Mouse (Mus musculus): ENCODE measurements around the gene Akap3. TPM values are rescaled to one million over a fixed set of nuclear protein-coding genes. Genes with fewer than 3 reads are reported as not detected.
A peak's percentile ranks its signal among the peaks of the same experiment; 100 is the strongest.

Akap3 gene
- polyA plus RNA-seq, 1 experiment: 0.05 TPM

DNA sequence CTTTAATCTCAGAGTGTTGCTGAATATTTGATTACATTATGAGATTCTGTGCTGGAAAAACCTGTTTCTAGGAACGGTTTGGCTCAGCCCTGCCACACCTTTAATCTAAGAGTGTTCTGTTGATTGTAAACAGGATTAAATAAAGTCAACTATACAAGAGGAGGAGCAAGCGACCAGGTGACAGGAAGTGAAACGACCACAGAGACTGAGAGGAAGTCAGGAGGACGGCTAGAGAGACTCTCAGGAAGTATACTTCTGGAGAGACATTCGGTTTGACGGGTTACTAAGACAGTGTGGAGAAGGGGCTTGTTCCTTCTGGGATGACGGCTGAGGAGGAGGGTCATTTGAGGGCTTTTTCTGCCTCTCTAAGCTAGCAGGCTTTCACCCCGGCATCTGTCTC is 16.3 kb upstream of the Akap3 start:
- TF ChIP-seq CTCF (IDR thresholded peaks at IDR 0.05; ENCODE audit: borderline replicate concordance, insufficient read depth, low read depth, low read length) (no peak), POLR2A (IDR thresholded peaks at IDR 0.05; ENCODE audit: borderline replicate concordance, insufficient read depth, low read length) (no peak)

DNA sequence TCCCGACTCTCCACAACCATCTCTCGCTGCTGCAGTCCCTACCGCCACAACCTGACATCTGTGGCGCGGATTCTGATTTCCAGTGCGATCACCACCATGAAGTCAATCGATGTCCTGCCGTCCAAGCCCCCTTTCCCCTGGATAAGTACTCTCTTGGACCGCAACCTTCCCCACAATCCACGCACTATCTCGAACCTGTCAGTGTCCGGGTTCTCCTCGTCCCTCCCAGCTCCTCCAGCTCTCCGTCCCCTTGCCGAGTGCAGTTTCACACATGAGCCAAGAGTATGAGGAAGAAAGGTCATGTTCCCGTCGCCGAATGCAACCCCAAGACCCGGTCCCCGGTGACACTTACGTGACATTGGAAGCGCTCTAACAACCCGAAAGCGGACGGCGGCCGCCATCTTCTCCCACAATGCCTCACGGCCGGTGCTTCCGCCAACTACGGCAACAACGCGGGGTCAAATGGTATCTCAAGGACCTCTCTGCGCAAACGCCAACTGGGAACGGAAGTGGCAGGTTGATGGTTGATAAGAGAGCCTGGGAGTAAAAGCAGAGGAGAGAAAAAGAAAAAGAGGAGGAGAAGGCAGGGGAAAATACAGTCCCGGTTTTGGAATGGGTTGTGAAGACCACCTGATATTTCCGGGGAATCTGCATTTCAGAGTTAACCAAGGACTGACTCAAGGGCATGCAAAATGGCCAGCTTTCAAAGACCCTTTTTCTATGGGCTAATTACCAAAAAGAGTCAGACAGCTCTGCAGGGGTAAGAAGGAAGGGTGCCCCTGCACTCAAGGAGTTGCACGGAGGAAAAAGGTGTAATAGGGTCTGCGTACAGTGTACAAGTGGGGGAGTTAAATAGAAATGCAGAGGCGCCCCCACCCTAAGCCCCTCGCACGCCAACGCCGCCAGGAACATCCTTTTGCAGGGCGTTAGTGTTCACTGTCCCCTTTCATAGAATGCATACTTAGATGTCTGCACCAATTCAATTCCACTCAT is 3.9 kb upstream of the Akap3 start, which contains the start of gene Ndufa9:
Gene Ndufa9, minus strand, starts transcription at position 425 of the 993 bp plus-strand sequence.
- H3K4me1 ChIP-seq (ENCODE audit: control insufficient read depth, insufficient read depth, low read length): no peaks in the 10 kb centered on the region
- H3K27ac ChIP-seq (ENCODE audit: insufficient read depth, low read length): peak within 1 kb of the TSS; percentile 76
- TF ChIP-seq CTCF (IDR thresholded peaks at IDR 0.05; ENCODE audit: borderline replicate concordance, insufficient read depth, low read depth, low read length) (no peak), POLR2A (IDR thresholded peaks at IDR 0.05; ENCODE audit: borderline replicate concordance, insufficient read depth, low read length) (peak; percentile 83; the same call in 1 of the 2 replicates)
- WGBS: 6% methylated on average over 46 of the region's 46 CpGs
- peak within 1 kb of the TSS; percentile 100 for H3K4me3 ChIP-seq (replicated peaks; ENCODE audit: insufficient read depth, low read depth, low read length)
- H3K27me3 ChIP-seq (ENCODE audit: control insufficient read depth, insufficient read depth, low read length): no peaks in the 10 kb centered on the region
- DNase-seq: peak; percentile 95 to 98

More for the DNA sequence above, 16.3 kb upstream of the Akap3 start:
- 90% methylated on average over 8 of the region's 8 CpGs for WGBS
- Histone ChIP-seq H3K4me3 (replicated peaks; ENCODE audit: insufficient read depth, low read depth, low read length) (no peak overlapping the region), H3K4me1 (ENCODE audit: control insufficient read depth, insufficient read depth, low read length) (no peaks in the 10 kb centered on the region), H3K27me3 (ENCODE audit: control insufficient read depth, insufficient read depth, low read length) (no peaks in the 10 kb centered on the region), H3K27ac (ENCODE audit: insufficient read depth, low read length) (no peak overlapping the region)
- DNase-seq: no peak

DNA sequence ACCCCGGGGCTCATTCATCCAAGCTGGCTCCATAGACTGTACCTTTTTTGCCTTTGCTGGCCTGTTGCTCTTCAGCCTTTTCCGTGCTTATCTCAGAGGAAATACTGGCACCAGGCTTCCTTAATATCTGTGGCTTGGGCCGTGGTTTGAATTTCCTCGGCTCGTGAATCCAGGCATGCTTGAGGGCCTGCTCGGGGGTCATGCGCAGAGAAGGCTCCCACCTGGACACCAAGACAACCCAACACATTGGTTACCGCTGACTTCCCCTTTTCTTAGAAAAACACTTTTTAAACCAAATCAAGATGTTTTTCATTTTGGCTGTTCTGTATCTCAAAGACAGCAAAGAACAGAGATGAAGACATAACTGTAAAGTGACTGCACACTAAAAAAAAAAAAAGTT is 24.2 kb downstream of the Akap3 start:
- 88% methylated on average over 8 of the region's 8 CpGs for WGBS

DNA sequence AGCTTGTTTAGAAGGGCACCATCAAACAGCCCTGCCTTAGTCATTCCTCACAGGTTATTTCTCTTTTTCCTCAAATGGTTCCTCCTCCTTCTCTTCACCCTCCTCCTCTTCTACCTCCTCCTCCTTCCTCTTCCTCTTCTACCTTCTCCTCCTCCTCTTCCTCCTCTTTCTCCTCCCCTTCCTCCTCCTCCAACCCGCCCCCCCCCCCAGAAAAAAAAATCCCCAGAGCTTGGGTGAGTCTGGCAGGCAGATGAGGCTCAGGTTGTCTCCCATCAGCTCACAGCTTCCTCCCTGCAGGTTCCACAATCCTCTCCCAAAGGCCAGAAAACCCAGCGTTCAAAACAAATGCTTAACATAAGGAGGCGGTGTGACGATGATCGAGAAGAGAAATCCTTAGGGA is 54.5 kb downstream of the Akap3 start:
- no peaks in the 10 kb centered on the region for H3K4me1 ChIP-seq (ENCODE audit: control insufficient read depth, insufficient read depth, low read length)
- 73% methylated on average over 4 of the region's 5 CpGs for WGBS
- TF ChIP-seq POLR2A (IDR thresholded peaks at IDR 0.05; ENCODE audit: borderline replicate concordance, insufficient read depth, low read length) (no peak), CTCF (IDR thresholded peaks at IDR 0.05; ENCODE audit: borderline replicate concordance, insufficient read depth, low read depth, low read length) (no peak)

More for the DNA sequence above, 24.2 kb downstream of the Akap3 start:
- Histone ChIP-seq H3K4me1 (ENCODE audit: control insufficient read depth, insufficient read depth, low read length) (no peaks in the 10 kb centered on the region), H3K4me3 (replicated peaks; ENCODE audit: insufficient read depth, low read depth, low read length) (no peak overlapping the region), H3K27me3 (ENCODE audit: control insufficient read depth, insufficient read depth, low read length) (no peaks in the 10 kb centered on the region), H3K27ac (ENCODE audit: insufficient read depth, low read length) (no peak overlapping the region)
- TF ChIP-seq POLR2A (IDR thresholded peaks at IDR 0.05; ENCODE audit: borderline replicate concordance, insufficient read depth, low read length) (no peak), CTCF (IDR thresholded peaks at IDR 0.05; ENCODE audit: borderline replicate concordance, insufficient read depth, low read depth, low read length) (no peak)
- DNase-seq: no peak

DNA sequence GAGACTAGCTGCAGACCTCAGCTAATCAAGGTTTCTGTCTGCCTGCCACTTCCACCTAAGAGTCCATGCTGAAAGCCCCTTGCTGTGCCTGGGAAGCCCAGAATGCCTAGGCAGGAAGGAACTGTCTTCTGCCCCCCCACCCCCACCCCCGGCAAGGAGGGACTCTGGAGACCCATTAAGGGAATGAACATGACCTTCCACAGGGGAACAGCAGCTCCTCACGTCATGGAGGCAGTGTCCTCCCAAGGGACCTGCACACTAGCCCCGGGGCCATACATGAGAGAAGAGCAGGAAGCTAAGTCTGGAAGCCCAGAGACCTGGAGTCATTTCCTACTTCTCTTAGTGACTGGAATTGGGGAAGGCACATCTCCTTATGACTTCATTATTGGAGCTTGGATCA is 55.0 kb downstream of the Akap3 start:
- 63% methylated on average over 3 of the region's 3 CpGs for WGBS
- TF ChIP-seq CTCF (IDR thresholded peaks at IDR 0.05; ENCODE audit: borderline replicate concordance, insufficient read depth, low read depth, low read length): no peak
- TF ChIP-seq POLR2A (IDR thresholded peaks at IDR 0.05; ENCODE audit: borderline replicate concordance, insufficient read depth, low read length): no peak
- H3K4me3 ChIP-seq (replicated peaks; ENCODE audit: insufficient read depth, low read depth, low read length): no peak overlapping the region
- DNase-seq: no peak
- no peak overlapping the region for H3K27ac ChIP-seq (ENCODE audit: insufficient read depth, low read length)
- no peaks in the 10 kb centered on the region for H3K4me1 ChIP-seq (ENCODE audit: control insufficient read depth, insufficient read depth, low read length)
- H3K27me3 ChIP-seq (ENCODE audit: control insufficient read depth, insufficient read depth, low read length): no peaks in the 10 kb centered on the region

More for the DNA sequence above, 54.5 kb downstream of the Akap3 start:
- no peak for DNase-seq
- H3K27ac ChIP-seq (ENCODE audit: insufficient read depth, low read length): no peak overlapping the region
- H3K27me3 ChIP-seq (ENCODE audit: control insufficient read depth, insufficient read depth, low read length): no peaks in the 10 kb centered on the region
- H3K4me3 ChIP-seq (replicated peaks; ENCODE audit: insufficient read depth, low read depth, low read length): no peak overlapping the region

DNA sequence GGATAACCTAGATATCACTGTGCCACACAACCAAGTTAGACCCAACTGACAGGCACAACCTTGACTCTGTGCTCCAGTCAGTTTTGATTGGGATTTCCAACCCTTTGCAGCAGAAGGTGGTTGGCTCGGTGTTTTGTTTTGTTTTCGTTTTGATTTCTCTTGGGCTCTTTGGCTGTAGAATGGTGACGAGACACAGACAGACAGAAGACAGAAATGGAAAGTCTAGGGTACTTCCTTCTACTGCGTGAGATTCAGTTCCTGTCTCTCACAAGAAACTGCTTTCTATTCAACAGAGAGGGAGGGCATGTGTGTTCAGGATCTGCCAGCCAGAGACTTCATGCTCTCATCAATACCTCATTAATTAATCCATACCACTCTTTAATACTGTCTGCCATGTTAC is 57.8 kb downstream of the Akap3 start:
- TF ChIP-seq POLR2A (IDR thresholded peaks at IDR 0.05; ENCODE audit: borderline replicate concordance, insufficient read depth, low read length) (no peak), CTCF (IDR thresholded peaks at IDR 0.05; ENCODE audit: borderline replicate concordance, insufficient read depth, low read depth, low read length) (no peak)
- Histone ChIP-seq H3K27me3 (ENCODE audit: control insufficient read depth, insufficient read depth, low read length) (no peaks in the 10 kb centered on the region), H3K4me3 (replicated peaks; ENCODE audit: insufficient read depth, low read depth, low read length) (no peak overlapping the region), H3K27ac (ENCODE audit: insufficient read depth, low read length) (no peak overlapping the region), H3K4me1 (ENCODE audit: control insufficient read depth, insufficient read depth, low read length) (no peaks in the 10 kb centered on the region)
- no peak for DNase-seq
- WGBS: 88% methylated on average over 4 of the region's 4 CpGs

DNA sequence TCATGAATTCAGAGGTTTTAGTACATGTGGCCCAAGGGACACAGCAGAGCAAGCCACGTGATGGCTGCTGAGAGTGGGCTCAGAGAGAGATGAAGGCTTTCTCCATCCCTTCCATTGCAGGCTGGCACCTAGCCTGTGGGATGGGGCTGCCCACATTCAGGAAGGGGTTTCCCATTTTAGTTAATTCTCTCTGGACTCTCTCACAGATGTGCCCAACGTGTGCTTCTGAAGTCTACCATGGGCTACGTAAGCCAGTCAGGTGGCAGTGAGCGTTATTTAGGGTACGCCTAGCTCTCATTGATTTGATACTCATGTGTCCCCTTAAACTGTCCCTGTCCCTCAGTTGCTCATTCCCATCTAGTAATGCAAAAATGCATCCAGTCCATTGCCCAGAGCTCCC is 62.0 kb downstream of the Akap3 start:
- TF ChIP-seq POLR2A (IDR thresholded peaks at IDR 0.05; ENCODE audit: borderline replicate concordance, insufficient read depth, low read length): no peak
- no peak for TF ChIP-seq CTCF (IDR thresholded peaks at IDR 0.05; ENCODE audit: borderline replicate concordance, insufficient read depth, low read depth, low read length)
- DNase-seq: no peak
- no peaks in the 10 kb centered on the region for H3K4me1 ChIP-seq (ENCODE audit: control insufficient read depth, insufficient read depth, low read length)
- WGBS: 74% methylated on average over 5 of the region's 5 CpGs
- no peak overlapping the region for H3K4me3 ChIP-seq (replicated peaks; ENCODE audit: insufficient read depth, low read depth, low read length)
- H3K27me3 ChIP-seq (ENCODE audit: control insufficient read depth, insufficient read depth, low read length): no peaks in the 10 kb centered on the region
- no peak overlapping the region for H3K27ac ChIP-seq (ENCODE audit: insufficient read depth, low read length)

Measured in cerebellum, adult 2 months (tissue).